Mouse (Mus musculus): ENCODE measurements around the gene Gm47995.

Gene Gm47995

DNA sequence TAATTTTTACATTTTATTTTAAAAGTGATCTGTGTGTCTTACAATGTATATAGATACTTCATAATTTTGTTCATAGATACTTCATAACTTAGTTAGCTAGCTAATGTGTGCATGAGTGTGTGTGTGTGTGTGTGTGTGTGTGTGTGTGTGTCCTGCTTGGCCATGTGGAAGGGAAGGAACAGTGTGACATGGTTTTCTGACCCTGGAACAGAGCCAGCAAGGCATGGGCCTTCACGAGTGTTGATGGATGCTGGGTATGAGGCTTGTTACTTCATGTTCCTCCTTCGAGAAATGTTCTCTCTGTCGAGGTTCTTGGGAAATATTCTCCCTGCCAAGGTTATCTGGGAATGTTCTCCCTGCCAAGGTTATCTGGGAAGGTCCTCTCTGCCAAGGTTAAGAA, 35.5 kb downstream of the Gm47995 start:
- DNase-seq, result no peak

GRCm38 (mm10) chr1:151235574-151235973, 37.3 kb downstream of the Gm47995 start:
- no peak for DNase-seq

DNA sequence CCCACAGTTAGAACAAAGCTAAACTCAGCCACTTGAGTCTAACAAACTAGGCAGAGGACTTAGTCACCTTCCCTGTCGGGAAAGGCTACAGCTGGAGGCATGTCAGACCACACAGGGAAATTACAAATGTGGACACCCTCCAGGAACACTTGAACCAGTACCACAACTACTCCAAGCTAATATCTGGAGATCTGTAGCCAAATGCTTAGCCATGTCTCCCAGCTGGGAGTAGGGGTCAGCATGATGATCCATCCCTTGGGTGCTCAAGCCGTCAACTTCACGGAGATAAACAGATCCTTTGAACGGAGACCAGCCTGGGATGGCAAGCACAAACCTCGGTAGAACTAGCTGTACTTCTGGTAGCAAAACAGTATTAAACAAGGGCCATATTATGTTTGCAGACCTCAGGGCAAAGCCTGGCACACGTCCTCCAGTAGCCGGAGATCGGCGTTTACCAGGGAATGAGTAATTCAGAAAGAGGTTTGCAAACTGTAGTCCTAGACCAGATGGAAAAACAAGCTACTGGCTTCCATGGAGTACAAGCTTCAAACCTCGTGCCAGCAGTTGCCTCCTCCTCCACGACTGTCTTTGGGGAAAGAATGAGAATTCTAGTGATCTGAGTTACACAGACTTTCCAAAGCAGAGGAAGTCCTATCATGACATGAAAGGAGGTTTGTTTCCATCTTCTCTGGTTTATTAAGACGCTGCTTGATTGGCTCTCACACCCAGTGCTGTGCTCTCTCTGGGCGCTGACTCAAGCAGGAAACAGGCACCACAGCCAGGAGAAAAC, 38.1 kb downstream of the Gm47995 start:
- DNase-seq, result no peak

DNA sequence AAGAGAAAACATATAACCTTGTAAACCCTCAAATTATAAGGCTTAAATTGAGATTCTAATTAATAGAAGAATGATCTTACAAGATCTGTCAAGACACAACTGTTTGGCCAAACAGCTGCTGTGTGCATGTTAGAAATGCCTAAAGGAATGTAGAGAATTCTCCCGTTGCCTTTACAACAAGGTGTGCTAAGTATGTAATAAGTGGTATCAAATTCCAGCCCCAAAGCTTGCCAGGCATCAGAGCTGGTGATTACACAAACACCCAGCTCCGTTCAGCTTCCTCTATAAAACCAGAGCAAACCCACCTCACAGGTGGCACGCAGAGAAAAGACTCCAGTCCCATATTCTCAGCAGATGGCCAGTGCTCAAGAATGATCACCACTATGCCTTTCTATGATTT, 39.5 kb downstream of the Gm47995 start:
- no peak for DNase-seq

DNA sequence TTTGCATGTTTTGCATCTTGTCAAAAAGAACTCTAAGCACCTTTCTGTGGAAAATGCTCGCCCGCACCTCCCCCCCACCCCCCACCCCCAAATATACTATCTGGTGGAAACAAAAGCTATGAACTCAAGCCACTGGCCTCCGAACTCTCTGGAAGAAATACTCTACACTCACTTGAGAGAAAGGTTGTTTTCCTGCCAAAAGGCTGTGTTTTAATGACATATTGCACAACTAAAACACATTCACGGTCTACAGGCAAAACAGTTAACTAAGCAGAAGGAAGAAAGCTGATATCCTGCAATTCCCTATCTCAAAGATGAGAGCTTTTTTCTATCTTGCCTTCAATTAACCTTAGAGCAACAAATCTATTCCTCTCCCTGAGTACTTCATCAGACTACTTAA, 45.1 kb downstream of the Gm47995 start:
- DNase-seq, result no peak

DNA sequence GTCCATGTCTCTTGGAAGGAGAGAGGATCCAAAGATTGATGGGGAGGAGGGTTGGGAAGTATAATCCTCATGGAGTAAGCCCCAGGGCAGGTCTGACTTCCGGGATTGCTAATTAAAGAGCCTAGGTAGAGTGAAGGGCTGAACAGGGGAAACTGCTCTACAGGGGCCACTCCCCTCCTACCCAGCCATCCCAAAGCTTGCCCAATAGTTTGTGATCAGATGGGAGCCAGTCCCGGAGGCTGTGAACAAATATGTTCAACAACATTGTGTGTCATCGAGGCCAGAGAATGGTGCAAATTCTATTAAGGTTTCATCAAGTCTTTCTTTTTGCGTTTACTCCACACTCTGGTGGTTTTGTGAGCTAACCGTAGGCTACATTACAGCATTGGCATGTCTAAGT, 45.8 kb downstream of the Gm47995 start:
- no peak for DNase-seq

DNA sequence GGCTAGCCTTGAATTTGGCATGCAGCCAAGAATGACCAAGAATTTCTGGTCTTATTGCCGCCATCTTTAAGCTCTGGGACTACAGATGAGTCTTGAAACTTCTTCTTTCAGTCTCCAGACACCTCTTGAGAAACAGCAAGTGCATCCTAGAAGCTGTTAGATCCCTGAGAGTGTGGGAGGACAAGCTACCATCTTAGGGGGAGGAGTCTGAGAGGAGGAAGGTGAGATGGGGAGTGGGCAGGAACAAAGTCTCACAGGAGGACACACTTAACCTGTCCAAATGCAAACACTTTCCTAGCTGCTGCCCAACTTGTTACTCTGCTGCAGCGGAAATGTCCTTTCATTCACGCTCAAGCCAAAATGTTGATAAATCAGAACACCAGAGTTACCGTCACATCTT, 46.5 kb downstream of the Gm47995 start:
- no peak for DNase-seq

- no peak for DNase-seq
Observed at GRCm38 (mm10) chr1:151245165-151245564, 46.9 kb downstream of the Gm47995 start.

DNA sequence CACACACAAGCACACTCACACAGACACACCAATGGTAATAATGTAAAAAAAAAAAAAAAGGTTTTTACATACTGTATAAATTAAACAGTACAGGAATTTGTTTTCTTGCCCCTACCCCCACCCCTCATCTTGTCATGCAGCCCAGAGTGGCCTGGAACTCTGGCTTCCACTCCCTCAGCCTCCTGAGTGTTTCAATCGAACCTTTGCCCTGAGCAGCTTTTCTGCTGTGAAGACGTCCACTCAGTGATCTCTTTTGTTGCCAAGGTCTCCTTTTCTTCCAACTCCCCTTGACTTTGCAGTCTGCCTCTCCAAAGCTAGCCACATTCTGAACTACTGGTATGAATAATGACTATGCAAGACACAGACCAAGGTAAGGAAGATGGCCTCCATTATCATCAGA, 47.6 kb downstream of the Gm47995 start:
- DNase-seq, result no peak
